Mouse (Mus musculus): ENCODE data around the gene Olfr1378.

Gene Olfr1378

GRCm38 (mm10) chr11:50966230-50966629 lies at the start of gene Olfr1378:
TSS of gene Olfr1378 (plus strand) at chr11:50966530.
- DNase-seq: no peak

GRCm38 (mm10) chr11:50930469-50931014 lies 35.8 kb upstream of the Olfr1378 start:
- no peak for DNase-seq

- DNase-seq: no peak
These were observed 35.3 kb upstream of the Olfr1378 start for GRCm38 (mm10) chr11:50931021-50931420.

GRCm38 (mm10) chr11:50931451-50931866 lies 34.9 kb upstream of the Olfr1378 start, which contains the start of gene Zfp354b:
TSS of gene Zfp354b (minus strand) at chr11:50931633.
- DNase-seq: peak; percentile 88

- no peak for DNase-seq
These were observed 34.3 kb upstream of the Olfr1378 start for GRCm38 (mm10) chr11:50932040-50932439.

GRCm38 (mm10) chr11:50938435-50938834 lies 27.9 kb upstream of the Olfr1378 start:
- DNase-seq: no peak

- peak; percentile 48 for DNase-seq
These were observed 26.5 kb upstream of the Olfr1378 start for GRCm38 (mm10) chr11:50939621-50940366.

DNA sequence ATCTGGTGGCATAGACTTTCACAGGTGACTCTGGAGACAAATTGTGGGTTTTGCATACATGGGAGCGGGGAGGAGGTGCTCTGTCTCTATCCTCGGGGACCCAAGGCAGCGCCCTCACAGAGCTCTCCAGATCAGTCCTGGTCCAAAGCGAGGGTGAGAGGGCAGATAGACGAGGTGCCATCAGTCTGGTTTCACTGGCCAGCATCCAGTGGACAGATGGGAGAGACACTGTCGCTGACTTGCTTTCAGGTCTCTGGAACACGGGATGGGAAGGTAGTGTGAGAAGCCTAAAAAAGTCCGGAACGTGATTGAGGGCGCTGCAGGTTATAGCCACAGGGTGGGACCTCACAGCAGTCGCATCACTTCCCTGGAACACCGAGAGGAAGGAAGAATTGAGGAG lies 23.9 kb upstream of the Olfr1378 start:
- no peak for DNase-seq

DNA sequence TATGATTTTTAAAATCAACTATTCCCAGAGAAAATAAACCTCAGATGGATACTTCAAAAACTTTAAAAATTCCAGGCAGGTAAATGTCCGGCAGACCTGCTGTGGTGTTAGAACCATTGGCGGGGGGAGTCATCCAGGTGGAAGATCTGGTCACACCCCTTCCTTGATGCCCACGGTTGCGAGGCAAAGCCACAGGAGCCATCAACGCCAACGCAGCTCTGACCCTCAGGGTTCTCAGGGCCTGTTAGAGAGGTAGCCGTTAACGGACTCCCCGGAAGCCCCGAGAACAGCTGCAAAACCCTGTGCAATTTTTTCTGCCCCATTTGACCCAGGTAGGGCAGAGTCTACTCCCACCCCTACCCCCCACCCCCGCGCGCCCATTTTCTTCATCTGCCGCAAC lies 22.8 kb upstream of the Olfr1378 start, which contains the start of gene 4933414I15Rik:
Gene 4933414I15Rik (minus strand): TSS at position 260 of the 400 bp plus-strand sequence.
- DNase-seq: no peak

- no peak for DNase-seq
These were observed 14.0 kb upstream of the Olfr1378 start for GRCm38 (mm10) chr11:50952290-50952689.

GRCm38 (mm10) chr11:50953665-50954064 lies 12.7 kb upstream of the Olfr1378 start, which contains the start of gene Prop1:
TSS of gene Prop1 (minus strand) at chr11:50953765.
- DNase-seq: no peak

- DNase-seq: peak; percentile 69
These were observed 1.4 kb upstream of the Olfr1378 start for GRCm38 (mm10) chr11:50964886-50965285.

DNA sequence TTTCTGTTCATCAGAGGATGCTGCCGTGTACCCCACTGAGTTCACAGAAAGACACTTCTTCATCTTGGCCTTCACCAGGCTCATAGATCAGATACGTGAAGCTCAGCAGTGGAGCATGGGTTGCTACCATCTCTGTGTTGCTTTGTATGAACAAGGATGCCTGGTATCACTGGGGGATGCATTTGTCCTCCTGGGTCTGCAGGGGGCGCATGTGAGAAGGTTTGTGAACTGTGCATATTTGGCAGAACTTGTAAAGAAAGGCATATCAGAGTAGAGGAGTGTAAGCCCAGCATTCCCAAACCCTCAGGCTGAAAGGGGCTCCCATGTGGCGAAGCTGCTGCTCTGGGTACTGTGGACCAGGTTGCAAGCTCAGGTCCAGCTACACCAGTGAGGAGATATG lies 10.9 kb downstream of the Olfr1378 start:
- no peak for DNase-seq

- no peak for DNase-seq
These were observed 15.3 kb downstream of the Olfr1378 start, which contains the start of gene Olfr1377 for GRCm38 (mm10) chr11:50981667-50982066. TSS of gene Olfr1377 (plus strand) at chr11:50981967.

- DNase-seq: no peak
These were observed 37.0 kb downstream of the Olfr1378 start, which contains the start of gene Olfr51 for GRCm38 (mm10) chr11:51003296-51003695. TSS of gene Olfr51 (plus strand) at chr11:51003596.

DNA sequence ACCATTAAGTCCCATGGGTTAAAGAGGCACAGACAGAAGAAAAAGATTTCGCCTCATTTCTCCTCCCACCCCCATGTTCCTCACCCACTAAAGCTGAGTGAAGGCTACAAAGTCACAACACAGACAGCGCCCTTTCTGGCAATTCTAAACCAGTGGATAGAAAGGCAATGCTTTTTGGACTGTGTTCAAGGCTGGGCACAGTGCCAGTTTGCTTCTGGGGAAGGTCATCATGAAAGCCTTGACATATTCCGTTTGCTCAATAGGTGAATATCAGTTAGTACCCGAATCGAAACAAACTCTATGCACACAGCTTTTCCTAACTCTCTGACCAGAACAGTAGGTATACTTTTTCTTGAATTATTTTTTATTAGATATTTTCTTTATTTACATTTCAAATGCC lies 45.5 kb downstream of the Olfr1378 start:
- DNase-seq: peak; percentile 38

GRCm38 (mm10) chr11:51013936-51014335 lies 47.6 kb downstream of the Olfr1378 start, which contains the start of gene Olfr54:
TSS of gene Olfr54 (plus strand) at chr11:51014236.
- DNase-seq: no peak

DNA sequence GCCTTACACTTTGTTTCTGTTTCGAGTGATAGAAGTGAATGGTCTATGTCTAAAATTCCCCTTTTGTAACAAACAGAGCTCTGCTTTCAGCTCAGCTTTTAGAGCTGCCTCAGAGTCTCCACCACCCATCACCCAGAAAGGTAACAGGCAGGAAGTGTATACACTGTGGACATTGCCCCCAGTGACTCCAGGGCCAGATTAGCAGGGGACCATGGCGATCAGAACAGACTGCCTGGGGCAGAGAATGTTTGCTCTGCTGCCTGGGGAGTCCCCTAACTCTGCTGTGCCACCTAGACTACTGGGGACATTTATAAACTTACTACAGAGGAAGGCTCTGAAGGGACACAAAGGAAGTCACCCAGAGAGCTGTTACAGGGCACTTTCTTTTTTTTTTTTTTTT lies 50.0 kb downstream of the Olfr1378 start:
- DNase-seq: no peak
